Mouse (Mus musculus) 3T3-L1 (cell line): ENCODE results near the gene Taok2.
A peak's percentile ranks its signal among the peaks of the same experiment; 100 is the strongest.

Source experiments
- DNase-seq: peaks from one replicate; pipeline ENCODE4 v3.0.0-alpha.2; 2015; ENCODE audit warnings: low read depth, low spot score

Taok2 gene

DNA sequence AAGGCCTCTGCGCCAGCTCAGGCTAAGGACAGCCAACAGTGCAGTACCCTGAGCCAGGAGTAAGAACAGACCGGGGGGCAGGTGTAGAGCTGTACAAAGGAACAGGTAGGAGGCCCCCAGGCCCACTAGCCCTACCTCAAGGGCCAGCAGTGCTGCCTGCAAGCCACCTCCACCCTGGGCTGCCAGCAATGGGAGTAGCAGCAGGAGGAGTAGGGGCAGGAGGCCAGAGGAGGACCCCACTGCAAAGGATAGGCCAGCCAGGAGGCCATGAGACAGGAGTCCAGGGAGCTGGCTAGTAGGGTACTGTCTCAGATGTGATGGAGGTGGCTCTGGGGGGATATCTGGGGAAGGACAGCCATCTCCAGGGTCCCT is 14.0 kb downstream of the Taok2 start:
- DNase-seq = no peak

DNA sequence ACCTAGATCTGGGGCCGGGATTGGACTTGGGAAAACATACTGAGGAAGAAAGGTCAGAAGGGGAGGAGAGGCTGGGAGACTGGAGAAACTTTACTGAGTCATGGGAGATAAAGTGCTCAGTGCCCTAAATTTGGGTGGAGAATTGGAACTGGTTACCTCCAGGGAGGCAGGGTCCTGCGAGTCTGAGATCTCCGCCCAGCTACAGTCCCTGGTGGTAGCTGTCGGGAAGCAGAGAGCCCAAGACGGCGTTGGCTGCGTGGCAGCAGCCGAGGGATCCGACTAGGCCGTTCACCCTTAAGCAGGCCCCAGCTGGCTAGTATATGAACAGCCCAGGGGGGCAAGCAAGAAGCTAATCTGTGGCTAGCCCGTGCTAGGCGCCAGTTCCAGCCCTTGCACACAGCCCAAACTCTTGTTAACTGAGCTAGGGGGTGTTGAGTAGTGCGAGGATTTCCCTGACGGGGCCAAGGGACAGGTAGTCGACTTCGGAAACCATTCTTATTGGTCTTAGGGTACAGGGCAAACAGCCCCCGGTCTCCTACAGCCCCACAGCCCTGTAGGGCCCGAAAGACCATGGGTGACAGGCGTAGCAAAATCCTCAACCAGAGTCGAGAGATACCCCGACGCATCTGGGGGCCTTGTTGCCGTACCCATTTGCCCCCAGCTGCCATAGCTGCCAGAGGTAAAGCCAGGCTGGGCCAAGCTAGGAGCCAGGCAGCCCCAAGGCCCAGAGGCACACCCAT is 14.6 kb downstream of the Taok2 start:
- DNase-seq = no peak

DNA sequence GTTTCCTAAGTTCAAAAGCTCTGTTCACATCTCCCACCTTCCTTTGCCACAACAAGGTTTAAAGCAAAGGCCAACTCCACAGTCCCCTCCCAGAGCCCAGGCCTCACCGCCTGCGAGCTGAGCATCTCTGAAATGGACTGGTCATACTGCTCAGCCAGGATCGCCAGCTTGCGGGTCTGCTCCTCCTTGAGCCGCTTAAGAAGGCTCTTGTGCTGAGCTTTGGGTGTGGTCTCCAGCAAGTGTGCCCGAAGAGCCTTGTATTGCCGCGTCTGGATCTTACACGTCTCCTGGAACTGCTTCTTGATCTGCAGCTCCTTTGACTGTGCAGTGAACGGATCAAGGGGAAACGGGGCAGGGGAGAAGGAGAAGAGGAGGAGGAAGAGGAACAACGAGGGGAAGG is 16.5 kb downstream of the Taok2 start:
- DNase-seq = no peak

DNA sequence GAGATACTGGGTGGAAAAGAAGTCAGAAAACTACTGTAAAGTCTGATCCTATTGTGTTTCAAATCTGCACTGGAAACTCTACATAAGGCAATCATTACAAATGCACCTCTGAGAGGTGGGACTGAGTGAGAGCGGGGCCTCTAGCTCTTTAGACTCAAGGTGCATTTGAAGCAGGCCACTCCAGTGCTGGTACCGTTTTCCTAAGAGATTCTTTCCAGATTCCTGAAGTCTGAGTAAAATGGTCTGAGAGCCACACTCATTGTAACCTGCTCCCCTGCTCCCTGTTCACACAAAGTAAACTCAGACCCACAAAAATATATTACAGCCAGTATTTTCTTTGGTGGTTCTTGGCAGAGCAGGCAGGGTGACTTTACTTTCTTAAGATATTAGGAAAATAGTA is 17.0 kb downstream of the Taok2 start:
- DNase-seq = no peak

DNA sequence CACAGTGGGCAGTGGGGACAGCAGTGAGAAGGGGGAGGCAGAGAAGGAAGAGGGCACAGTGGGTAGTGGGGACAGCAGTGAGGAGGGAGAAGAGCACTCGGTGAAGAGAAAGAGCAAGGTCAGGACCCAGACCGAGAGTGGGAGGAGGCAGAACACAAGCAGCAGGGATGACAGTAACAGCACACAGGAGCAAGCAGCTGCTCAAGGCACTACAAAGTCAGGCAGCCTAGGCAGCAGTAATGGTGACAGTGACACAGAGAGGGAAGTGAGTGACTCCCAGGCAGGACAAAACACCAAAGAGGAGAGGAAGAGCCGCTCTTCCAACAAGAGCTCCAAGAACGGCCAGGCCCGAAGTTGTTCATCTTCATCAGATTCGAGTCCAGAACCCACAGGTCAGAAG is 20.7 kb downstream of the Taok2 start:
- no peak for DNase-seq

DNA sequence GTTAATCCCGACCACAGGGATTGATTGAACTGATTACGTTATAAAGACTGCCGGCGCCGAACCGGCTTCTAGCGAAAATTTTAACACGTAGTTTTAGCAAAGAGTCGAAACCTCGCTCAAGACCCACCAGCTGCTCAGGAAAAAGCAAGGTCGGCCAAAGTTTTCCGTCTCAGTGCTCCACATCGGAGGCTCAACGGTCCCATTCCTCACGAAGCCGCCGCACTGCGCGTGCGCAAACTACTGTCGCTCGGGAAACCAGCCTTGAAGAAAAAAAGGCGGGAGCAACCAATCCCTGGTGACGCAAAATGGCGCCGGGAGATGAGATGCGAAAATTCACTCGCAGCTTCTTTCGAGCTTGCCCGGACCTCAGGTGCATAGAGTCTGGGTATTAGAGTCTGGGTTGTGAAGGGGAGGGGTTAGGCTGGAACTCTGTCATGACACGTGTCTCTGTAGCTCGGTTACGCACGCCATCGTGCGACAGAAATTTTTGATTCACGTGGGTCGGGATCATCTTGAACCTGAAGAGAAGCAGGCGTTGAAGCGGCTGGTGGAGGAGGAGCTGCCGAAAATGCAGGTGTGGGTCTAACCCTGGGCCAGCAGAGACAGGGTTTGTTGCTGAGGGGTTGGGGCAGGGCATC is 22.2 kb downstream of the Taok2 start, which contains the start of gene Ino80e:
TSS of gene Ino80e (minus strand) at position 231 of the 638 bp plus-strand sequence.
- peak; percentile 93 for DNase-seq

DNA sequence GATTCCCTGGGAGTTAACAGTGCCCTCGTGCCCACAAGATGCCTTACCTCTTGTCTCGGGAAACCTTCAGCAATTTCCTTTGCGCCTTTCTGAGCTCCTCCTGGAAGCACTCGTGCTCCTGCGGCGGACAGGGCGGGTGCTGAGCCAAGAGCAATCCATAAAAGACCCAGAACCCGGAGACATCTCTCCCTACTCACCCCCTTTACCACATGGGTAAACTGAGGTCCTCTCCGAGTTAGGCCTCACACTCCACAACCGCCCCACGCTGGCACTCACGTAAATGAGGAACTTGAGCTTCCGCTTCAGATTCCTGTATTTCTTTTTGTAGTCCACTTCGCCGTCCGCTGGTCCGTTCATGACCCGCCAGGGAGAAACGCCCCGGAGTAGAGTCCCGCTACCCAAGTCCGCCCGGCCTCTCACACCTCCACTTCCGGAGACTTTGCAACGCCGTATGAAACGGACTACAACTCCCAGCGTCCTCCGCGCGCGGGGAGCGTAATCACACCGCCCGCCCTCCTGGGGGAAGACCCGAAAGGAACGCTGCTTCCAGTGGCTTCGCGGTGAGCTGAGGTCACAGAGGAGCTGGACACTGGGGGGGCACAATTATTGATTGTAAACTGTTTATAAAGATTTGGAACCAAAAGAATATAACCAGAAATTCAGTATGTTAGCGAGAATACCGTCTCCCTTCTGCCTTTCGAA is 22.9 kb downstream of the Taok2 start, which contains the start of gene Hirip3:
TSS of gene Hirip3 (plus strand) at position 544 of the 702 bp plus-strand sequence.
- peak; percentile 91 for DNase-seq

DNA sequence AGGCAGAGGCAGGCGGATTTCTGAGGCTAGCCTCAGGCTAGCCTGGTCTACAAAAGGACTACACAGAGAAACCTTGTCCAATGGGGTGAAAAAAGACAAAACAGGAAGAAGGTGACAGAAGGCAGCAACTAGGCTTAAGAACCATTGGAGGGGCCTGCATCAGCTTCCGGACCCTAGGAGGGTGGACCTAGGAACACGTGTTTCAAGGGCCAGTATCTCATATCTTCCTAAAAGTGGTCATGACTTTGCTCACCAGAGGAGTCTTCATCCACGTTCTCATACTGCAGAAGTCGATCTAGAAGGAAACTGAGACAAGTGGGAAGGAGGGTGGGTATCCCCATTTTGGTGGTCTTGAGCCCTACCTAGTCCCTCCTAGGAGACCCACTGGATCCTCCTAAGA is 23.5 kb downstream of the Taok2 start:
- DNase-seq = no peak

DNA sequence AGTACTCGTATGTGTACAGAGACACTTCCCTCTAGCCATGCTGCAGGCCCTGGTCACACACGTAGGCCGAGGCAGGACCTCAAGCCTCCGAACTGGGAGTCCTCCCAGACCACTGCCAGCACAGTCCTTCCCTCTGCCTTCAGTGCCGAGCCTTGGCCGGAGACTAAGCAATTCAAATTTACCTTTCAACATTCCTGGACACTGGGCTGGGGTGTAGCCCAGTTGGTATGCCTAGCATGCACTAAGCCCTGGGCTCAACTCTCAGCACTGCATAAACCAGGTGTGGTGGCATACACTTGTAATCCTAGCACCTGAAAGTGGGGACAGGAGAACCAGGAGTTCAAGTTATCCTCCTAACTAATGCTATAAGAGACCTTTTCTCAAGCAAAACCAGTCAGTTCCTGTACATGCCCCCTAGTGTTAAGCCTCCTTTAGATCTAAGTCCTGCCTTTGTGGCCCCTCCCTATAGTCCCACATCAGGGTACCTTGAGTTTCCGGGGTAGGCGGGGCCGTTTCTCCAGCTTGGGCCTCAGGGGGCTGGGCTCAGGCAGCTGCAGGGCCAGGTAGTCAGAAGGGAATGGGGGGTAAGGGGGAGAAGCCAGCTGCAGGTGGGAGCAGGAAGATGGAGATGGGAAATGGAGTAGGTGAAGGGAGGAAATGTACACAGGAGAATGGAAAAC is 27.6 kb downstream of the Taok2 start:
- no peak for DNase-seq

DNA sequence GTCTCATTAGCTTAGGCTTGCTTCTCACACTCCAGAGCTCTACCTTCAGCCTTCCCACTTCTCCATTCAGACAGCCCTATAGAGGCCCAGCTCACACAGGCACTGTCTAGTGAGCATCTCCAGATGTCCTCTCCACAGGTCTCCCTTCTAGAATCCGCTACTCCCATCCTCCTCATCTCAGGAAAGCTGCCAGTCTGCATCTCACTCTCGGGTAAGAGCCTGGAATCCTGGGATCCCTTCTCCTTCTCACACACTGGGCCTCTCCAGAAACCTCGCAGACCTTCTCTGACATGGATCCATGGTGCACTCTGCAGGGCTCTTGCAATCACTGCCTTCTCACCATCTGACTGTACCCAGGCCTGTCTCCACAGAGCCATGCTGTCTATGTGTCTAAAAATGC is 28.9 kb downstream of the Taok2 start:
- no peak for DNase-seq

DNA sequence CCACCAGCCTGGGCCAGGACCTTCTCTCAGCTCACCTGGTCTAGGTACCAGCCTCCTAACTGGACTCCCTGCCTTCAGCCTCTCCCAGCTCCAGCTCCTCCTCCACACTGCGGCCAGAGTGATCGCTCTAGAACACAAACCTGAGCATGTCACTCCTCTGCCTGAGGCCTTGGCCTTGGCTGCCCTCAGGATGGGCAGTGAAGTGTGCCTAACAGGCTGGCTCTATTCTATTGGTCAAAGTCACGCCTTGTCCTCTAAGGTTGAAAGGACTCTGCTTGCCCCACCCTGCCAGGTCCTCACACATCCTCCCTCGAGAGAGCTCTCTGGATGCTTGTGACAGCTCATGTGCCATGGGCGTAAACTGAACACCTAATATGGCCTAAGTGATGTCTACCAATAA is 31.0 kb downstream of the Taok2 start:
- DNase-seq = no peak

DNA sequence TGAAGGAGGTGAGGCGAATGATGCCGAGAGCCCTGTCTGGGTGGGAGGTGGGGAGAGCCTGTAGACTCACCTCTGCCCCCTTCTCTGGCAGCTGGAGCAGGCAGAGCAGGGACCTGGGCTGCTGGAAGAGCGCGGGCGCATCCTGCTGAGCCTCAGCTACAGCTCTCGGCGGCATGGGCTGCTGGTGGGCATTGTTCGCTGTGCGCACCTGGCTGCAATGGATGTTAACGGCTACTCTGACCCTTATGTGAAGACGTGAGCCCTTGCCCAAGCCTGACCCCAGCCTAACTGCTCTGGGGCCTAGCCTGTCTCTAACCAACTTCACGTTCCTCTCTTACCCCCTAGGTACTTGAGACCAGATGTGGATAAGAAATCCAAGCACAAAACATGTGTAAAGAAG is 33.3 kb downstream of the Taok2 start:
- DNase-seq = no peak

DNA sequence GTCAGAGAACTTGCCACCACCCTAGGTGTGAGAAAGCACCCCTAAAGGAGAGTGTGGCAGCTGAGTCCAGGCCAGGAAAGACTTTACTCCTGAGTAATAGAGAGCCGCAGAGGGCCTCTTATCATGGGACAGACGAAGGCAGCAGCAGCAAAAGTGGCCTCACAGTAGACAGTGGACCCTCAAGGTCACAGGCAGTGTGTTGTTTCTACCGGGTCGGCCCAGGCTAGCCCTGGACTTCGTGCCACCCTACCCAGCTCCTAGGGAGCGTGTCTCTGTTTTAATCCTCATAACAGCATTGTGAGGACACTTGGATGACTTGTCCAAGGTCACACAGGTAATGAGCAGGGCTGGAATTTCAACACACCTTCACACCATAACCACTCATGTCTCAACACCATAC is 34.3 kb downstream of the Taok2 start:
- no peak for DNase-seq

DNA sequence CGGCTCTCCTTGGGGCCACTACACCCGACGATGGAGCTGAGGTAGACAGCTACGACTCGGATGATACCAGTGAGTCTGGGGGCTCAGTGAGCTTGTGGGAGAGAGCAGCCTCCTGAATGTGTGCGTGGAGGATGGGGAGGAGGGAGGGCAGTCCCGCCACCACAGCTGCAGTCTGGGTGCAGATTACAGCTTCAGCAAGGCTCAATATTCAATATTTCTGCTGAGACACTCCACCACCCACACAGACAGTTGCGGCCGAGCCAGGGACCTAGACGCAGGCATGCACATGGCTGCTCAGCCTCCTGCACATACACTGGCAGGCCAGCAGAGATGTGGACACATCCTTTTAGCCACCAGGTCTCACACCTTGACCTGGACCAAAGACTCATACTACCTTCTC is 35.7 kb downstream of the Taok2 start:
- DNase-seq = no peak

DNA sequence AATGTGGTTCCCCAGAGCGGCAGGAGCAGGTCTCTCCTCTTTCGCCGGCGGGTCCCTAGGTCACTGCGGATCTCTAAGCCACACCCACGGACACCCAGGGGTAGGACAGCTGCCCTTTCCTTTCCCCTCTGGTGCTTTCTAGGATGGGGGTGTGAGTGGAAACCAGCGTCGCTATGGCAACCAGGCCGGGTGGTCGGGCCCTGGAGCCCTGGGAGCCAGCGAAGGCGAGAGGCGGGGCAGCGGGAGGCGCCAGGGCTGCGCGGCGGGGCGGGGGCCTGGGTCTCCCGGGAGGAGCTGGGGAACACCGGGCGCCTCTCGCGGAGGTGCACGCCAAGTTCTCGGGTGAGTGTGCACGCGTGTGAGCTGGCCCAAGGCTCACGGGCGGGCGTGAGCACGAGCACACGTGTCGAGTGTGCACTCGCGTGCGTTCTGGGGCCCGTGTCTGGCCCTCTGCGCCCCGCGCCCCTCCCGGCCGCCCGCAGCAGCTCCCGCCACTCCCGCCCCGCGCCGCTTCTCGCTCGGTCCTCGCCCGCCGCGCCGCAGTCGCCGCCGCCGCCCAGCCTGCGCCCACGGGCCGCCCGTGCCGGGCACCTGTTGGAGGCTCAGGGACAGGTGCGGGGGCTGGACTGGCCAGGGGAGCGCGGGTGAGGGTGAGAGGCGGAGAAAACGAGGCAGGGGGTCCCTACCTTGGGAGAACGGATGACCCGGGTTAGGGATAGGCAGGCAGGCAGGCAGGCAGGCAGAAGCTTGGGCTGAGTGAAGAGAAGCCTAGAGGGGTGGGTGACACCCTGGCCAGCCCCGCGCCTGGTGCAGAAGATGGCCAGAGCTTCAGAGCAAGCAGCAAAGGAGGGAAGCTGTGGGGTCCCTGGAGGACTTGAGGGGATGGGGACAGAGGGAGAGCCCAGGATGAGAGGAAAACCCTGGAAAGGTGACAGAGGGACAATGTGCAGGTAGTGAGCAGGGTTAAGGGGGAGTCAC is 36.8 kb downstream of the Taok2 start:
- no peak for DNase-seq

DNA sequence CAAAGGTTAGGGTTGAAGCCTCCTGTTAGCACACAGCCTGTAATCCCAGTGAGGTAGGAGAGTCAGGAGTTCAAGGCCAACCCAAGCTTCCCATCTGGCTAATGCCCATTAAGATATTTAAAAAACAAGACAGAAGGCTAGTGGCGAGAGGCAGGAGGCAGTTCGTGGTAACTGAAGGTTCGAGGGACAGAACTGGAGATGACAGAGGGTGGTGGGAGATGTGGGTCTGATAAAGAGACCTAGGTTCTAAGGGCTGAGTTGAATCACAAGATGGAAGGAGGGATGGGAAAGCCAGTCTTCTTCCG is 37.4 kb downstream of the Taok2 start, which contains the start of gene Doc2a:
TSS of gene Doc2a (plus strand) at position 301 of the 305 bp plus-strand sequence.
- no peak for DNase-seq

DNA sequence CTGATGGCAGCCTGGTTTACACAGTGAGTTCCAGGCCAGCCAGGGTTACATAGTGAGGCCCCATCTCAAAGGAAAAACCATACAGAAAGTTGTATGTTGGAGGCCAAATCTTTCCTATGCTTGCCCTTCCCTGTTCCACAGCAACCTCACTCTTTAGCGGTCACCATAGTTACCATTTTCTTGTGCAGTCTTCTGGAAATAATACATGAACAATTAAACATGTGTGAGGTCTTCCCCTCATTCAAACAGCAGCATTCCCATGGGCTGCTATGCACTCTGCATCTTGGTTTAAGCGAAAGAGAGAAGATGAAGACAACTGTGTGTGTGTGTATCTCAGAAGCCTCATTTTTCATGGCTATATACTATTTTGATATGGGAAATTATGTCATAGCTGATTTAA is 39.0 kb downstream of the Taok2 start:
- no peak for DNase-seq

DNA sequence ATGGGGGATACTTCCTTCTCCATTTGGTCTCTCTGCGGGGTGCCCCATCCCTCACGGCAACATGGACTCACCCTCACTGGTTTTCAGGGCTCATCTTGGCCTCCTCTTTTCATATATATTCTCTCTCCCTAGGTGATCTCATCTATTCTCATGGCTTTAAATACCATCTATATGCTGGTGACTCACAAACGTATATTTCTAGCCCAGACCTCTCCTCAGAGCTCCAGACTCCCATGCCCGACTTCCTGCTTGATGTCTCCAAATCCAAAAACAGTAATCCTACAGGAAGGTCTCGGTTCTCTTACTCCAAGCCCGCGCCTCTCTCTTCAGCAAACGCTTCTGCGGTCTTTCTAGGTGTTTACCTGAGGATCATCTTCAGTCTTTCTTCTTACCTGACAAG is 41.2 kb downstream of the Taok2 start:
- no peak for DNase-seq

DNA sequence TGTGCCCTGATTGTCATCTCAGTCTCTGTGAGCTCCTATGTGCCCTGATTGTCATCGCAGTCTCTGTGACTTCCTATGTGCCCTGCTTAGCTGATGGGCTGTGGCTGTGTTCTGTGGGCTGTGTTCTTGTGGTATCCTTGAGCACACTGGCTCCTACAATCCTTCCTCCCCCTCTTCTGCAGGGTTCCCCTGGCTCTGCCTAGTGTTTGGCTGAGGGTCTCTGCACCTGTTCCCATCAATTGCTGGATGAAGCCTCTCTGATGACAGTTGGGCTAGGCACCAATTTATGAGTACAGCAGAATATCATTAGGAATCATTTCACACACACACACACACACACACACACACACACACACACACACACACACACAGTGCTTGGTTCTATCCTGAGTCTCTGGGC is 51.2 kb downstream of the Taok2 start:
- no peak for DNase-seq

DNA sequence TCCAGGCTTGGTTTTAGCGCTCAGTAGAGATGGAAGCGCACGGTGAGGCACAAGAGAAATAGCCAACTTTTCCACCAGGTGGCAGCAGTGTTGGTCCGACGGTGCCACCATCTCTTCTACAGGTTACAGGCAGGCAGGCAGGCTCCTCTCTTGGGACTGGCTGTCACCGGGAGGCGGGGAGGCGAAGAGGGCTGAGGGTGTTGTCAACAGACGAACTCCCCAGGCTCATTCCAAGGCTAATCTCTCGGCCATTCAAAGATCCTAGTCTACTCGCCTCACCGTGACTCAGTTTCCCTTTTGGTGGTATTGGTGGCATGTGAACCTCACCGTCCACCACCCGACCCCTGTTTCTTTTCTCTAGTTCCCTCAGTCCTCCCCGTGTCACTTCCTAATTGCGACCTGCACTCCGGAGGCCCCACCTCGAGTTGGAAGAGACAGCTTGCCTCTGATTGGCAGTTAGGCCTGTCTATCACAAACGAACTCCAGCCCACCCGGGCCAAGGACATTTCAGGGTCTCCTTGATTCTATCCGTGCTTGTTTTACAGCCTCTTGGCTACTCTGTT is 52.4 kb downstream of the Taok2 start:
- DNase-seq = peak; percentile 72

DNA sequence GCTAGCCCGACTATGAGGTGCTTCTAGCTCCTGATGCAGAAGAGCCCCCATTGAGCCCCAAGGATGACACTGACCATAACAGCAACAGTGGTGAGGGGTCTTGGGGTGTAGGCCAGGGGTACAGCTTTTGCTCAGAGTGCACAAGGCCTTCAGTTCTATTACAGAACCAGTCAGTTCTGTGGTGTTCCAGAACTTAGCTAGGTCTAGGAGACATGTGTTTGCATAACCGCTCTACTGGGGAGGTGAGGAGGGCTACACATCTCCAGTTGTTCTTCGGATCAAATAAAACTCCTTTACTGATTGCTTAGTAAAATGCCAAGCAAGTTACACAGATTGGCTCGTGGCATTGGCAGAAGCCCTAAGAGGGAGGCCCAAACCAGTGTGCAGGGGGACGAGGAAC is 53.0 kb downstream of the Taok2 start, which contains the start of gene 4930451I11Rik:
TSS of gene 4930451I11Rik (minus strand) at position 101 of the 400 bp plus-strand sequence.
- no peak for DNase-seq
